Mouse (Mus musculus): ENCODE data around the gene Caly. TPM values are rescaled to one million over a fixed set of nuclear protein-coding genes. Genes with fewer than 3 reads are reported as not detected.

Gene Caly
- total and polyA plus RNA-seq, 2 experiments from 2014 or later, result 0.70 to 1.9 TPM

DNA sequence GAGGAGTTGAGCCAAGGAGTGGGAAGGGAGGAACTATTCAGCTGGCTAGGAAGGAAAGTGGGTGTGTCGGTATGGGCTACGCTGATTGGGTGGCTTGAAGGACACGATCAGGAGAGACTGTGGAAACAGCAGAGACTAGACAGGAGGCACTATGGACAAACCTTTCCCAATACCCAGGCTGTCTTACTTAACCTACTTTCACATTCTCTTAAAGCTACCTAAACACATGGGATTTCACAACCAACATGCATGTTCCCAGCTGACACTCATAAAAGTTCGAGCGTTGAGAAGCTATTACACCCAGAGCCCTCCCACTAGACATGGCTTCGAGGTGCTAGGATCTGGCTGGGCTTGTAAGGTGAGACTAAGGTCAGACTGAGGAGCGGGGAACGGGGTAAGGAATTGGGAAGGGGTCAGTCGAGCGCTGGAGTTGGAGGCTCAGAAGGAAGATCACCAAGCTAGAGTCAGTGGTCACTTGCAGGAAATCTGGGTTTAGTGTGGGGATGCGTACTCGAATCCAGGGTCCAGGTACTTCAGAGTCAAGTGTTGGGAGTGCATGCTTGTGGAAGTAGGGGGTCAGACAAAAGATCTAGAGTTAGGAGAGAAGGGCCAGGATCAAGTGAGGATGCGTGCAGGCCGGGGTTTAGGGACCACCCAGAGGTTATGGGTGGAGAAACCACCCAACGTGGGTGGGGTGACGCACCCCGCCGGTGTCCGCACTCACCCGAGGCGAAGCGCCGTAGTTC lies 33.4 kb upstream of the Caly start, which contains the start of gene Paox:
Gene Paox, plus strand, starts transcription at position 217 of the 746 bp plus-strand sequence.
- no peaks in the 10 kb centered on the region for H3K27me3 ChIP-seq (ENCODE audit: control insufficient read depth, insufficient read depth, low read length)
- TF ChIP-seq CTCF (IDR thresholded peaks at IDR 0.05; ENCODE audit: low read depth) (no peak), EP300 (IDR thresholded peaks at IDR 0.05; ENCODE audit: low read depth) (0 out of 2 replicates have a peak, but pooled peaks have one; percentile 4)
- WGBS, result under 1% methylated on average over 23 of the region's 23 CpGs
- peaks cover 4% of the 10 kb centered on the region; the same call in 1 of the 2 replicates for H3K4me1 ChIP-seq (ENCODE audit: control insufficient read depth, insufficient read depth)
- DNase-seq (ENCODE audit: low spot score), result peak; percentile 84
- ATAC-seq (ENCODE audit: insufficient read depth, low read depth), result peak; percentile 75
- H3K36me3 ChIP-seq (replicated peaks; ENCODE audit: control insufficient read depth, insufficient read depth, low read length), result peaks cover 22% of the 10 kb centered on the region
- H3K27ac ChIP-seq (ENCODE audit: low read depth), result peak within 1 kb of the TSS; percentile 92
- H3K9ac ChIP-seq (replicated peaks; ENCODE audit: low read depth, low read length), result peak within 1 kb of the TSS; percentile 60
- peak within 1 kb of the TSS; percentile 71 for H3K4me3 ChIP-seq (ENCODE audit: low read depth, low read length)
- peak within 1 kb of the TSS; percentile 68 for H3K4me2 ChIP-seq (ENCODE audit: low read depth, low read length)
- no peaks in the 10 kb centered on the region for H3K9me3 ChIP-seq (replicated peaks; ENCODE audit: control insufficient read depth, low read length)

DNA sequence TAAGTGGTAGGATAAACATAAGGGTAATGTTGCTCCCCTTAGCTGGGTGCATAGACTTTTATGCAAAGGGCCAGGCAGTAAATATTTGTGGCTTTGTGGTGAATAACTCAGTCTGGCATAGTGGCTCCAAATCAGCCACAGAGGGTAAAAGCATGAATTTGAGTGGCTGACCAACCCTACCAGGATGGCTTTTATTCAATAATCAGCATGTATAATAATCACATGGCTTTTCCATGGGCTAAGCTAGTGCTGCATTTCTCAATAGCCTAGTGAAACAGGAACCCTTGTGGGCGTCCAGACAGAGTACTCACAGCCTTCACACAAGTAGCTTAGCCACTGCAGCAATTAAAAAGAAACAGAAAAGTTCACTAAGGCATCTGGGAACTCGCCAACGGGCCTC lies 29.6 kb upstream of the Caly start:
- H3K36me3 ChIP-seq (replicated peaks; ENCODE audit: control insufficient read depth, insufficient read depth, low read length), result peaks cover 59% of the 10 kb centered on the region
- WGBS, result 52% methylated on average over 3 of the region's 3 CpGs

DNA sequence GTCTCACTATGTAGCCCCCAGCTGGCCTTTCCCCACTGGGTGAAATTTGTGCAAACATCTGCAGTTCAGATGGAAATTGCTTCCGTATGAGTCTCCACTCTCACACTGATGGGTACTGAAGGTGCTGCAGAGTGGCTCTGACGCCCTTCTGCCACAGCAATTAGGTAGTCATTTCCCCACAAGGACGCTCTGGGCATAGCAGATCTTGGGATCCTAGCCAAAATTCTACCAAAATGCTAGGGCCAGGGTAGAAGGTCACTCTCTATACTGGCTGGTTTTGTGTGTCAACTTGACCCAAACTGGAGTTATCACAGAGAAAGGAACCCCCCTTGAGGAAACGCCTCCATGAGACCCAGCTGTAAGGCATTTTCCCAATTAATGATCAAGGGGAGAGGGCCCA lies 21.7 kb upstream of the Caly start:
- Histone ChIP-seq H3K36me3 (replicated peaks; ENCODE audit: control insufficient read depth, insufficient read depth, low read length) (peaks cover 45% of the 10 kb centered on the region), H3K9me3 (replicated peaks; ENCODE audit: control insufficient read depth, low read length) (no peaks in the 10 kb centered on the region), H3K4me3 (ENCODE audit: low read depth, low read length) (no peak overlapping the region), H3K4me1 (ENCODE audit: control insufficient read depth, insufficient read depth) (0 out of 2 replicates have a peak, but pooled peaks cover 3% of the 10 kb centered on the region), H3K4me2 (ENCODE audit: low read depth, low read length) (no peak overlapping the region), H3K9ac (replicated peaks; ENCODE audit: low read depth, low read length) (no peak overlapping the region), H3K27me3 (ENCODE audit: control insufficient read depth, insufficient read depth, low read length) (no peaks in the 10 kb centered on the region), H3K27ac (ENCODE audit: low read depth) (no peak overlapping the region)
- no peak for ATAC-seq (ENCODE audit: insufficient read depth, low read depth)
- no peak for DNase-seq (ENCODE audit: low spot score)
- no peak for TF ChIP-seq EP300 (IDR thresholded peaks at IDR 0.05; ENCODE audit: low read depth)
- no peak for TF ChIP-seq CTCF (IDR thresholded peaks at IDR 0.05; ENCODE audit: low read depth)
- WGBS, result 81% methylated on average over 4 of the region's 4 CpGs

More for the DNA sequence above, 29.6 kb upstream of the Caly start:
- no peak overlapping the region for H3K9ac ChIP-seq (replicated peaks; ENCODE audit: low read depth, low read length)
- no peak overlapping the region for H3K4me3 ChIP-seq (ENCODE audit: low read depth, low read length)
- no peak overlapping the region for H3K27ac ChIP-seq (ENCODE audit: low read depth)
- H3K27me3 ChIP-seq (ENCODE audit: control insufficient read depth, insufficient read depth, low read length), result no peaks in the 10 kb centered on the region
- no peak for DNase-seq (ENCODE audit: low spot score)
- H3K9me3 ChIP-seq (replicated peaks; ENCODE audit: control insufficient read depth, low read length), result no peaks in the 10 kb centered on the region
- peaks cover 1% of the 10 kb centered on the region; the same call in 1 of the 2 replicates for H3K4me1 ChIP-seq (ENCODE audit: control insufficient read depth, insufficient read depth)
- no peak overlapping the region for H3K4me2 ChIP-seq (ENCODE audit: low read depth, low read length)
- no peak for ATAC-seq (ENCODE audit: insufficient read depth, low read depth)
- TF ChIP-seq EP300 (IDR thresholded peaks at IDR 0.05; ENCODE audit: low read depth), result no peak

DNA sequence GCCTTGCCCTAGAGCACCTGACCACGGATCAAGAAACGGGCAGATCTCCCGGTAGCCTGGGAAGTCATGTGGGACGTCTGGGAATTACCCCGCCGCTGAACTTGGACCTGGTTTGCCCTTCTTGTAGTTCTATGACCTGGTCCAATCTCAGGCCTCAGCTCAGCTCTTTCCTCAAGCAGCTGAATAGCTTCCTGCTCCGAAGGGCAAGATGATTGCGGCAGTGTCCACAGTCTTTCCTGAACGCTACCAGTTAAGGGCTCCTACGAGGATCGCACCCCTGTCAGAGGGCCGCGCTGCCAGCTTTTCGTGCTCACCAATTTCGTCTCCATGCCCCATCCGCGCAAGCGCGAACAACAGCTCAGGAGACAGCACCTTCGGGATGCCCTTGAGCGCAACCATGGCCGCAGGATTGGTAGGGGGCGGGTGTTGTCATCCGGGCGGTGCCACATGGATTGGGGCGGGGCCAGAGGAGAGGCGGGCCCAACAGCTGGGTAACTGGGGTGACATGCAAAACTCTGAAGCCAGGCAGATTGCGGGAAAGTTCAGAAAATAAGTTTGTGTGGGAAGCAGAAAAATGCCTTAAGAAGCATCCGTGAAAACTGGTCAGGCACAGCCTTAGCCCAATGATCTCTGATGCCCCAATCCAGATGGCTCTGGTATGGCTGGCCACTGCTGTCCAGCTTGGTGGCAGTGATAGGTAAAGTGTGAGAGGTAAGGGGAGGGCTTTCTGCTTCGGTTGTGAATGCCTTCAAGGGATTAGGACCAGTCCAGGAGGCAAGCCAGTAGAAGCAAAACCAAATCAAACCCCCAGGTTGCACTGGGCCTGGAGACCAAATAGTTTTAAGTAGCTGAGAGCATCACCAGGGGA lies 19.9 kb upstream of the Caly start, which contains the start of gene Fuom:
Gene Fuom, minus strand, starts transcription at position 449 of the 868 bp plus-strand sequence.
- H3K9me3 ChIP-seq (replicated peaks; ENCODE audit: control insufficient read depth, low read length), result no peaks in the 10 kb centered on the region
- H3K27ac ChIP-seq (ENCODE audit: low read depth), result peak within 1 kb of the TSS; percentile 94
- H3K27me3 ChIP-seq (ENCODE audit: control insufficient read depth, insufficient read depth, low read length), result no peaks in the 10 kb centered on the region
- H3K9ac ChIP-seq (replicated peaks; ENCODE audit: low read depth, low read length), result peak within 1 kb of the TSS; percentile 67
- TF ChIP-seq EP300 (IDR thresholded peaks at IDR 0.05; ENCODE audit: low read depth) (no peak), CTCF (IDR thresholded peaks at IDR 0.05; ENCODE audit: low read depth) (no peak)
- H3K4me3 ChIP-seq (ENCODE audit: low read depth, low read length), result peak within 1 kb of the TSS; percentile 45
- WGBS, result under 1% methylated on average over 30 of the region's 30 CpGs
- peaks cover 35% of the 10 kb centered on the region for H3K36me3 ChIP-seq (replicated peaks; ENCODE audit: control insufficient read depth, insufficient read depth, low read length)
- peak; percentile 90 for DNase-seq (ENCODE audit: low spot score)
- 0 out of 2 replicates have a peak, but pooled peaks cover 3% of the 10 kb centered on the region for H3K4me1 ChIP-seq (ENCODE audit: control insufficient read depth, insufficient read depth)
- peak; percentile 95 for ATAC-seq (ENCODE audit: insufficient read depth, low read depth)
- peak within 1 kb of the TSS; percentile 74 for H3K4me2 ChIP-seq (ENCODE audit: low read depth, low read length)

DNA sequence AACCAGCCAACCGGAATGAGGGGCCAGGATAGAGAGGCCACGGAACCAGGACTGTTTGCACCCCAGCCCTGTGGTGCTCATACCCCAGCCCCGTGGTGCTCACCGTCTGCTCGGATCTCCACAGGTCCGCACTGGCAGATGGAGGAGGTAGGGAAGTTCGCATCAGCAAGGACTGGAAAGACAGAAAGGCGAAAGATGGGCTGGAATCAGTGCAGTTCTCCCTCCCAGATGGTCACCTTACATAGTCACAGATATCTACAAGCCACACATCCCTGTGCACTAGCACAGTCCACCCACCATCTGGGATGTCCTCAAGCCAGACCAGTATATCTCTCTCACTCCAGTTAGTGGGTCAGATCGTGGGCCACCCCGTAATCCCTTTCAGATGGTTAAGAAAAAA lies 19.1 kb upstream of the Caly start:
- Histone ChIP-seq H3K27ac (ENCODE audit: low read depth) (peak overlapping the region; percentile 94), H3K4me2 (ENCODE audit: low read depth, low read length) (peak overlapping the region; percentile 74), H3K4me3 (ENCODE audit: low read depth, low read length) (peak overlapping the region; percentile 45), H3K36me3 (replicated peaks; ENCODE audit: control insufficient read depth, insufficient read depth, low read length) (peaks cover 28% of the 10 kb centered on the region), H3K27me3 (ENCODE audit: control insufficient read depth, insufficient read depth, low read length) (no peaks in the 10 kb centered on the region), H3K9ac (replicated peaks; ENCODE audit: low read depth, low read length) (peak overlapping the region; percentile 67), H3K4me1 (ENCODE audit: control insufficient read depth, insufficient read depth) (0 out of 2 replicates have a peak, but pooled peaks cover 3% of the 10 kb centered on the region), H3K9me3 (replicated peaks; ENCODE audit: control insufficient read depth, low read length) (no peaks in the 10 kb centered on the region)
- ATAC-seq (ENCODE audit: insufficient read depth, low read depth) (peak; percentile 12; the same call in 1 of the 2 replicates), DNase-seq (ENCODE audit: low spot score) (no peak)
- WGBS, result 64% methylated on average over 10 of the region's 10 CpGs
- no peak for TF ChIP-seq EP300 (IDR thresholded peaks at IDR 0.05; ENCODE audit: low read depth)
- no peak for TF ChIP-seq CTCF (IDR thresholded peaks at IDR 0.05; ENCODE audit: low read depth)

All from heart, postnatal 0 days (tissue).